Mouse (Mus musculus) layer of hippocampus, adult 9-10 months (tissue): Measurements from ENCODE around the gene Olfml3.

Source experiments
- DNase-seq: peaks from one replicate; pipeline ENCODE4 v3.0.0; 2022; ENCODE audit warnings: low spot score

Olfml3 gene

DNA sequence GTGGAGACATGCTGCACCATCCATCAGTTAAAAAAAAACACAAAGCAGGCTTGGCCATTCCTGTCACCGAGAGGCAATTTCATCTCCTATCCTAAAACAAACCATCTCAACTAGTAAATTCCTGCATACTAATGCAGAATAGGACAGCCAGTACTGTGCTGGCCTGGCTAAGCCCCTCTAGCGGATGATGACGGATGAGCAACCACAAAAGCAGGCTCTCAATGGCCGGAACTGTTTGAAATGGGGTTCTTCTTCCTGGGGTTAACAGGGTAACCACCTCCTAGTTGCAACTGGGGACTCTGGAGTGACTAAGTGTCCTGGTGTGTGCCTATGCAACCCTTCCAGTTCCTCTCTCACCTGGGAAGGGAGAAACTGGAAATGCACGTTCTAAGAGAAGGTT, 2.5 kb upstream of the Olfml3 start:
- no peak for DNase-seq

- DNase-seq, result no peak
Measured at GRCm38 (mm10) chr3:103739329-103739728, 1.5 kb upstream of the Olfml3 start, which contains the start of gene Gm10964. Gm10964 (plus strand) TSS chr3:103739366.

GRCm38 (mm10) chr3:103737061-103737754, 593 bp downstream of the Olfml3 start:
- no peak for DNase-seq

GRCm38 (mm10) chr3:103735776-103736600, 1.8 kb downstream of the Olfml3 start:
- no peak for DNase-seq

- DNase-seq, result no peak
Measured at GRCm38 (mm10) chr3:103734696-103735519, 2.9 kb downstream of the Olfml3 start.

GRCm38 (mm10) chr3:103733799-103734695, 3.8 kb downstream of the Olfml3 start:
- DNase-seq, result peak; percentile 35

DNA sequence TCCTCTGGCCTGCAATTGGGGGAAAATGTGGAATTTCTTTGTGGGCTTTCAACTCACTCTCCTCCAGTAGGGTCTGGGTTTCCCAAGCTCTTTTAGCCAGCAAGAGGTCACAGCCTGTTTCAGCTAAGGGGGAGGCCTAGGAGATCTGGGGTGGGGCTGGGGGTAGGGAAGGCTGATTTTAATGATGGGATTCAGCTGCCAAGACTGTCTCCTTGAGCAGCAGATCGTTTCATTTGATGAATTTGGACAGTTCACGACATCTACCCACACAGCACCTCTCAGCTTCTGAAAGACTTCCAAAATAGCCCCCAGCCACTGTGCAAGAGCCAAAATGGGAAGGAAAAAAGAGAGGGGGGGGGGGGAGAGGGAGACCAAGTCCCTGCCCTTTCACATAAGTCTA, 4.6 kb downstream of the Olfml3 start:
- no peak for DNase-seq

DNA sequence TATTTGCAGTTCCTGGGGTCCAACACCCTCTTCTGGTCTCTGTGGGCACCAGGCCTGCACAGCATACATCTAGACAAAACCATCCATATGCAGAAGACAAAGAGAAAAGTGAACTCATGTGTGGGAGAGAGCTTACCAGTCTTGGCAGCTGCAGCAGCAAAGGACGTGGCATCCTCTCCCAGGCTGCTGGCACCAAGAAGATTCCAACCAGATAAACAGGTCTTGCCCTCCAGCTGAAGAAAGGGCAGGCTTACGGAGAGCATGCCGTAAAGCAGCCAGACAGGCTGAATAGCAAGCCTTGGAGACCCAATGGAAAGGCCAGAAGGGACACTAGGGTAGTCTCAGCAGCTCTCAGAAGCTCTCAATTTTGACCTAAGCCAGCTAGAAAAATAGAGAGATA, 5.7 kb downstream of the Olfml3 start:
- DNase-seq, result no peak

GRCm38 (mm10) chr3:103729850-103730249, 8.0 kb downstream of the Olfml3 start:
- DNase-seq, result no peak

- DNase-seq, result no peak
Measured at GRCm38 (mm10) chr3:103727813-103728326, 9.9 kb downstream of the Olfml3 start.

DNA sequence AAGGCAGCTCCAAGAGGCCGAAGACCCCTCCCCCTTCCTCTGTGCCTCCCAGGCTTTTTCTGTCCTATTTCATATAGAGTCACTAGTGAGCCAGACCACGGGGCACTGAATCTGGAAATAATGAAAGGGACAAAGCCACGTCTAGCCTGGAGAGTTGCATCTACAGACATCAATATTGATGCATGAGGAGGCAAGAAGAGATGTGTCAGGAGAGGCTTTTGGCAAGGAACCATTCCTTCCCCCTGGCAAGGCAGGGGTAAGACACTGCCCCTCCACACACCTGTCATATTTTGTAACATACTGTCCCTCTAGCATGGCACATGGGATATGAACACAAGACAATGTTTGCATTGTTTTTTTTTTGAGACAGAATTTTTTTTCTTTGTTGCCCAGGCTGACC, 11.2 kb downstream of the Olfml3 start:
- no peak for DNase-seq

- DNase-seq, result no peak
Measured at GRCm38 (mm10) chr3:103724137-103724536, 13.7 kb downstream of the Olfml3 start.

DNA sequence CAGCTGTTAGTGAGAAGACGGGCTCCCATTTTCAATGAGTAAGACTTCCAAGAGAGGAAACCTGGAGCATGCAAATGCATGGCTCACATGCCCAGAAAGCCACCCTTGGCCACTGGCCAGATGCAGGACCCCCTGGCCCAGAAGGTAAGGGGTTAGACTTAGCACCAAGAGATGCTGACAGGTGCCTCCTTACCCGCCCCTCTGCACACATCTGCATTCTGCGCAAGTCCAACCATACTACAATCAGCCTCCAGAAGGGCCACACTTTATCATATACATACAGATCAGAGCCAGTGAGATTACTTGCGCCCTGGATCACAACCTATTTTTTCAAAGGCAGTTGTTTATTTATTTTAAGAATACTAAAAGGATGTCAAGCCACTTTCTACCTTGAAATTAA, 19.1 kb downstream of the Olfml3 start:
- DNase-seq, result no peak

DNA sequence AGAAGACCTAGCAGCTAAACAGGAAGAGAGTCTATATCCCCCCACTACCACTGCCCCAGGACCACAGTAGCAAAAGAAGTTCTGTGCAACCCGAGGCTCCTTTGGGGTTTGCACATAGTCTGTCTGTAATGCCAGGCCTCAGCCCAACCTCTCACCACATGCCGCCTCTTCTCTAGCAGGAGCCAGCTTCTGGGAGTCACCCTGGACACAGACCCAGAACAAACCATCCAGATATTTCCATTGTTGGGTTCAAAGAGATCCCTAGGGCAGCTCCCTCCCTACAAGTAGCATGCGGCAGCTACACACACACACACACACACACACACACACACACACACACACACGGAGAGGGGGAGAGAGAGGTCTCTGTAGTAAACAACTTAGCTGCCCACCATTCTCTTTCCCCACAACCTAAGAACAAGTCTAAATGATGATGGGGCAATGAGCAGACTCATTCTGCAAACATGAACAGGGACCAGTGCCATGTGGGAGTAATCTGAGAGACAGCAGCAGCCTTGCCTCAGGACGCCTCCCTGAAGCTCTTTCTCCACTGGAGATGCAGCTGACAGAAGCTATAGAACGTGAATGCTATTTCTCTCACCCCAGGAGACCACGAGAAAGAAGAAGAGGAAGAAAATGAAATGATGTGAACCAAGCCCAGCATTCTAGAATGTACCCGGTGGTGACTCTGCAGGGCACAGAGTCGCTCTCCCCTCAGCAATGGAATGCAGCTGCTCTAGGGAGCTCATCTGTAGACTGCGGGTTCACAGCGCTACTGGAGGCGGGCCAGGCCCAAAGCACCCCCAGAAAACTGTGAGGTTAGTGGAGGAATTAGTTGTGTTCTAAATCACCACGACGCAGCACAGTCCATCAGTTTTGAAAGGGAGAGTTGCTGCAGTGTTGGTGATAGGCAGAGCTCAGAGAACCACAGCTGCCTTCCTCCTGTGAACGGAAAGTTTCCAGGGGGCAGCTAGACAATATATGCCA, 20.7 kb downstream of the Olfml3 start:
- DNase-seq, result no peak

DNA sequence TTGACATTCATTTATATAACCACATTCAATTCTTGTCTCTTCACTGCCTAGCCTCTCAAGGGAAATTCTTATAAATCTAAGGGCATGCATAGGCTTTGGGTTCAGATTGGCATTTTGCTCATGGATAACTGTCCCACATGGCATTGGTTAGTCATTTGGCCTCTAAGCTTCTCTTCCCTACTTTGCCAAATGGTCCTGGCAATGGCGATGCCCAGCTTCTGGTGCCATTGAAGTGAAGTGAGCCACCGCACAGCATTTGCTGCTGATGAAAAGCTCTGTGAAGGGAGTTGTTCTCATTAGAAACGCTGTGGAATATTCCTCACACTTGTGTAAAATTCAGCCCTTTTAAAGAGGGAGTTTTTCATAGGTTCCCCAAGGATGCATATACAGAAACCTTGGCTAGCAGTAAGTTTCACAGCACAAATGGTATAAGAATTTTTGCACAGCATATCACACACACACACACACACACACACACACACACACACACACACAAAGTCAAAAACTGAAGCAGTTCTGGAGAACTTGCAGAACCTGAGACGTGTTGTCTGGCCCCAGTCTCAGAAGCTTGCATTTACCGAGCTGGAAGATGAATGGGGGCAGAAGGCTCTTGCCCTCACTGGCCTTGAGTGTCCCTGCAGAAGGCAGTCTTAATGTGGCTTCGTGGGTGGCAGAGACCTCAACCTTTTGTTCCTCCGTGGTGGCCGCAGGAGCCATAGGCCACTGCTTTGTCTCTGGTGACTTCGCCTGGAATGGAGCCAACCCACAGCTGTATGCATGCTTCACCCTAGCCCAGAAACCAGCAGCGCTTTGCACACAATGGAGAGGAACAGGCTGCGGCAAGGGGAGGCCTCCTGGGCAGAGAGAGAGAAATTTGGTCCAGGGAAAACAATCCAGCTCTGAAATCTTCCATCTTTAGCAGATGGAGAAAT, 21.8 kb downstream of the Olfml3 start:
- no peak for DNase-seq

GRCm38 (mm10) chr3:103714942-103715341, 22.9 kb downstream of the Olfml3 start:
- DNase-seq, result no peak

DNA sequence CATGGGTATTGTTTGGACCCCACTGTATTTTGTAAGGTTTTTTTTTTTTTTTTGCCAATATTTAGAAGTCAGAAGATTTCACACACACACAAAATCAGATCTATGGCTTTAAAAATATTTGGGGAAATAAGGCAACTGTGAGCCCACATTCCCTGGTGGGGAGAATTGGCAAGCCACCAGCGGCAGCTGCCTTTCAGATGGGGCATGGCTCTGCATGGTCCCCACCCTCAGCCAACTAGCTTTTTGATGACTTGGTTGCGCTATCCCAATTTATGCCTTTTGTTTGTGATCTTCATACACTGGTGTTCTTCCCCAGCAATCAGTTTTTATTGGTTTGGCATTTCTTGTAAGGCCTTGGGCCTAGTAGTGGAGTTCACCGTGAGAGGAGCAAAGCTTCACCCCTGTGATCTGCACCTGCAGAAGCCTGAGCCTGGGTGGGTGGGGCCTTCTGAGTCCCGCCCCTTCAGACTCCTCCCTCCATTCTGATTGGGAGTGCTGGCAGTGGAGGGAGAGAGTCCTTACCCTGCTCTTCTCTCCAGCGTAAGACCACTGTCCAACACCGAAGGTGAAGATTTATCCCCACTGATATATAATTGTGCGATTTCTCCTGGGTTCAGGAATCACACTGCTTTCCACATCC, 23.4 kb downstream of the Olfml3 start:
- no peak for DNase-seq

- DNase-seq, result no peak
Measured at GRCm38 (mm10) chr3:103712196-103712595, 25.6 kb downstream of the Olfml3 start.
